In the genomic region with DNA sequence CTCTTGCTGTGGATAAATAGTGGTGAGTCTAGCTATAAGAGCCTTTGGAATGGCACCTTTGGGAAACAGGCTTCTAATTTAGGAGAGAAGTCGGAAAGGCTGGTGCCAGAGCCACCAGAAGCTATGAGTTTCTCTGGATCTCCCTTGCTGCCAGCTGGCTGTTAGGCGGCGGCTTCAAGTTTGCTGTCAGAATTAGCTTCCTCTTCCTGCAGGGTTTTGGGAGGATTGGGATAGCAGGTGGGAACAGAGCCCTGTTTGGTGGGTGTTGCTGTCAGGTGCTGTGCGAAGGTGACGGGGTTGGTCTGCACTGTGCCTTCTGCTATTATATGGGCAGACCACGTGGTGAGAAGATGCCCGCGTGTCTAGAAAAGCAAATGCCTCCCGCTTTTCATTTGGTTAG, we compare ENCODE assay signal across 10 mouse cellular contexts. TPM values are rescaled to one million over a fixed set of nuclear protein-coding genes. Genes with fewer than 3 reads are reported as not detected.
DNase-seq lines count a peak whose midpoint lies in the region.
"Had no signal": no experiment of that assay in that cellular context is flagged by ENCODE, and none has a peak within 500 bp of the region (broad histone marks: within the 10 kb centered on the region; RNA-seq: fewer than 3 reads in every experiment).

No protein-coding gene starts in this region.

- peak; percentile 19 to 50 for DNase-seq in layer of hippocampus, adult 18-20 months (ENCODE audit: low spot score in 2 of 2)
- no peak for DNase-seq in layer of hippocampus, adult 9-10 months (ENCODE audit: low spot score)
- peak; percentile 49 for DNase-seq in layer of hippocampus, adult 9-11 months
- DNase-seq in right cerebral cortex, adult 18-20 months = peak; percentile 44
- peak; percentile 59 for DNase-seq in telencephalon, adult 2 months (ENCODE audit: low read depth, low spot score)
- DNase-seq in cerebellum, adult 8-10 months = no peak
- no peak for DNase-seq in gastrocnemius, postnatal 25 days
- DNase-seq: adrenal gland, postnatal 10 days; heart, postnatal 14 days; lung, postnatal 10 days had no signal

RNA-seq across cellular contexts. Expression of a gene that starts 7.0 kb away (rescaled TPM):
- total RNA-seq in layer of hippocampus, adult 18-20 months (2021) = 10 to 100 TPM; 67.2 to 69.9 TPM
- total RNA-seq in gastrocnemius, postnatal 25 days (2021) = 10 to 100 TPM; 23.8 to 32.3 TPM

Comparison
In these comparisons a context has a peak if more than half of its experiments do, and no peak if none do; other contexts are left out.
1. DNase-seq: peak in layer of hippocampus, adult 18-20 months (2 of 2), layer of hippocampus, adult 9-11 months (single experiment), right cerebral cortex, adult 18-20 months (single experiment) and telencephalon, adult 2 months (single experiment); none in layer of hippocampus, adult 9-10 months (single experiment), cerebellum, adult 8-10 months (single experiment) and gastrocnemius, postnatal 25 days (single experiment).